Mouse (Mus musculus): ENCODE results near the gene Sorbs1.
"Not testable (repeated sequence)": the region's sequence is repeated elsewhere in the genome, so short reads cannot be mapped to it uniquely, and the experiment has no call there.

Gene Sorbs1

DNA sequence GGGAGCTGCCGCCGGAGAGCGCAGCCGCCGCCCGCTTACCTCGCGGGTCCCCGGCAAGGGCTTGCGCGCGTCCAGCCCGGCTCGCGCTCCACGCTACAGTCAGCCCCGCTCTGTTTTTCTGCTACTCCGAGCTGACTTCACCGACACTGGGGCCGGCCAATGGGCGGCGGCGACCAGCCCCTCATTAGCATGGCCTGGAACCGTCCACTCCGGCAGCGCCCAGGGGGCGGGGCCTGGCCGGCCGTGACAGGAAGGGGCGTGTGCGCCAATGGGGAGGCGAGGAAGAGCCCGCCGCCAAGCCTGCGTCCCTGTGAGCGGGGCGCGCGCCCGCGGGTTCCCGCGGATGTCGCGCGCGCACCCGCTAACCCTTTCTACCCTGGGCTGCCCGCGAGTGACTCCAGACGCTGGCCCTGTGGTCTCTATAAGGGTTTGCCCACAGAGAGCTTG lies at the start of gene Sorbs1:
Gene Sorbs1, minus strand, starts transcription at position 148 of the 447 bp plus-strand sequence.
- DNase-seq: peak; percentile 98

- not testable (repeated sequence) for DNase-seq
Observed at GRCm38 (mm10) chr19:40561521-40561920, 47.9 kb upstream of the Sorbs1 start.

GRCm38 (mm10) chr19:40556029-40556428 lies 42.5 kb upstream of the Sorbs1 start:
- no peak for DNase-seq

DNA sequence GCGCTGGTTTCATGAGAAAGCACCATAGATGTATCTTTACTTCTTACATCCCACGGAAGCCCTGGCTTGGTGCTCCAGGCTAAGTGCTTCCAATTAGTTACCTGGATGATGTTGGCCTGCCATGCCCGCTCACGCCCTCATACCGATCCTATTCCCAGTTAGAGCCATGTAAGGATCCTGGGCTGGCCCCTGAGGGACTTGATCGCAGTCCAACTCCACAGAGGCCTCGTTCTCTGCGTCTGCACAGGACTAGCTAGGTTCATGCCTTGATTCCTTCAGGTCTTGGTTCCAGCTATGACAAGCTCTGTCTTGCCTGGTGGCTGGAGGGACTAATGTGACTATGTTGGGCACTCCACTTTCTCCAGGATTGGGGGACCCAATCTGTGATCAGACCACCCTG lies 41.6 kb upstream of the Sorbs1 start:
- DNase-seq: no peak

DNA sequence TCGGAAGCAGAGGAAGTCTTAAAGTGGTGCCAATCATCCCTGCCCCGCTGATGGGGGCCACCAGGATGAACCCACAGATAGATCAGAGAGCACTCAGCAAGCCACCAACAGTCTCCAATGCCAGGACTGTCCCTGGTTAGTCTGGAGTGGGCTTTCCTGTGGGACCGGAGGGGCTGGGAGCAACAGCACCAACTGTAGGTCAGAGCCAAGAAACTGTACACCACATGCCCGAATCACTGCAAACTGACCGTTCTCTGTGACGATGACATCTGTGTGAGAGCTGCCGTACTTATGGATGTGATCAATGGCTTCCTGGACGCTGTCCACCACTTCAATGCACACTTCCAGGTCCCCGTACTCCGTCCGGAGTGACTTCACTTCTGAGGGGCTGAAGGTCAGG lies 40.8 kb upstream of the Sorbs1 start:
- no peak for DNase-seq

GRCm38 (mm10) chr19:40553849-40554248 lies 40.3 kb upstream of the Sorbs1 start:
- no peak for DNase-seq

DNA sequence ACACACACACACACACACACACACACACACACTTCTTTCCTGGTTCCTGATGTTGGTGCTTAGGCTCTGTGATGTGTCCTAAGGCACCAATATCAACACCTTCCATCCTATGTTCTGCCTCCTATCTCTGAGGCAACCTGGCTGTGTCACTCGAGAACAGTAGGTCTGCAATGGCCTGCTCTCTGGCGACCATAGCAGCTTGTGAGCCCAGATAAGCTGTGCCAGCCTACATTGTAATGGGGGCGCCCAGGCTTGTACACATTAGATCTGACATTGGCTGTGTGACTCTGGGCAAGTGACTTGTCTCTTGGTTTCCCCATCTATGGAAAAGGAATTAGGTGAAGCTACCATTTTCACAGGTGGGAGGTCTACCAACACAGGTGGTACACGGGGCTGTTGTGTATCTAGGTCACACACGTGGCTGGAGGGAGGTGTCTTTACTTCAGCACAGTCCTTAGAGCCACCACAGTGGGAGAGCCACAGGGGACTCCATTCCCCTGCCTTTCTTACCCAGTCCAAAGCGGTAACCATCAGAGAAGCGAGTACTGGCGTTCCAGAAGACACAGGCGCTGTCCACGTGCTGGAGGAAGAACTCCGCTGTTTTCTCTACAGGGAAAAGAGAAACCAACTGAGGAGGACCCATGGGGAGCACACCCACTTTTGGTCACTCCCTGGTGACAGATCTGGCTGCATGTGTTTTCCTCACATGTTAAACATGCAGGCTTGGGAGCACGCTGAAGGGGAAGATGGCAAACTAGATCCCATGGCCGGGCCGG lies 39.6 kb upstream of the Sorbs1 start:
- DNase-seq: no peak

DNA sequence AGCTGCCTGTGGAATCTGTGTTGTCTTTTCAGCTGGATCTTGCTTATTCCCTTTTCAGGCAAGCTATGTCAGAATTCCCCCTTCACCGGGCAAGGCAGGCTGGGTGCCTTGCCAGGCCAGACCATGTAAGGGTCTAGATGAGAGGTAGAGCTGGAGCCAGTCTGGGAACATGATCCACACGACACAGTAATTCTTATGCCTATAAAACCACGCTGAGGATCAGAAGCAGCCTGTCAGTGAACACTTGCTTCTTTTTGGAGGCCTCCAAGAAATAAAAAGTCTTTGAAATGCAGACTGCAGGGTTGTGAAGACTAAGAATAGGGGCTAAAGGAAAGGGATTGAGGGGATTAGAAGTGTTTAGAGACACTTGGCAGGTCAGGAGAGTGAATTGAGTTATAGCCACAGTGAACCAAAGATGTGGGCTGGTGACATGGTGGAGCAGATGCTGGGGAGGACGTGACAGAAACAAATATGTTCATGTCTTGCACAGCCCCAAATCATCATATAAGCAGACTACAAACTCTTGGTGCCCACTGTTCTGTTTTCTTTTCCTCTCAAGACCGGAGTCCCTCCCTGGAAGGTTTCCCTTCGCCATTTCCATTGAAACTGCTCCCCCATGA lies 36.0 kb upstream of the Sorbs1 start:
- DNase-seq: no peak

GRCm38 (mm10) chr19:40548796-40549515 lies 35.4 kb upstream of the Sorbs1 start:
- no peak for DNase-seq

DNA sequence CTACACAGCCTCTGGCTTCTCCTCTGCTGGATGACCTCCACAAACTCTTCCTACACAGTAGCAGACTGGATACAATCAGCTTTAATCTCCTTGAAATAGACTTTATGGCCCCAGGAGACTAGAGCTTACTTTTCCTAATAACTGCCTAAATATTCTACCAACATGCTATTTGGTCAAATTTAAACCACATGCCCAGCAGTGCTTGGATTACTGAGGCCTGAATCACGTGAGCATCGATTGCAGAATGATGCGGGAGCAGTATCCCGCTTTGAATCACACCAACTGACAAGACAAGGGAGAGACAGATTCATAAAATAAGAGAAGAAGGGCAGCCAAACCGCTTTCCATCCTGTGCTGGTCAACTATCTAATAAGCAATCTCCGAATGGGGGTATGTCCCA lies 34.8 kb upstream of the Sorbs1 start:
- no peak for DNase-seq

GRCm38 (mm10) chr19:40544856-40545255 lies 31.3 kb upstream of the Sorbs1 start:
- DNase-seq: peak; percentile 59 to 76

- no peak for DNase-seq
Observed at GRCm38 (mm10) chr19:40542776-40543175, 29.2 kb upstream of the Sorbs1 start.

DNA sequence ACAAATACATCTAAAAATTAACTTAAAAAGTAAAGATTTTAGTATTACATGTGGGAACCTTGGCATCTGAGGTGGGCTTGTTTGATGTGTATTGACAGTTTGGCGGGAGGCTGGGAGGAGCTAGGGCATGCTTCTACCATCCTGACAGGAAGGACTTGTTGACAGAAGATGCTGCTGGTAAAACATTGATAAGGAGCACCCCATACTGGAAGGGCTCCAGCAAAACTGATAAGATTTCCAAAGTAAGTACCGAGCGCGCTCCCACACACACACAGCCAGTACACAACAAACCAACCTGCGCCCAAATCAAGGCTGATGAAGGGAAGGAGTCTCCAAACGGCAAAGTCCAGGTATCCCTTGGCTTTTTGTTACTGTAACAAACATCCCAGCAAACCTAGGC lies 22.9 kb upstream of the Sorbs1 start:
- no peak for DNase-seq

- DNase-seq: peak in 1 of 2 experiments; percentile 35
Observed at GRCm38 (mm10) chr19:40532525-40532924, 18.9 kb upstream of the Sorbs1 start.

DNA sequence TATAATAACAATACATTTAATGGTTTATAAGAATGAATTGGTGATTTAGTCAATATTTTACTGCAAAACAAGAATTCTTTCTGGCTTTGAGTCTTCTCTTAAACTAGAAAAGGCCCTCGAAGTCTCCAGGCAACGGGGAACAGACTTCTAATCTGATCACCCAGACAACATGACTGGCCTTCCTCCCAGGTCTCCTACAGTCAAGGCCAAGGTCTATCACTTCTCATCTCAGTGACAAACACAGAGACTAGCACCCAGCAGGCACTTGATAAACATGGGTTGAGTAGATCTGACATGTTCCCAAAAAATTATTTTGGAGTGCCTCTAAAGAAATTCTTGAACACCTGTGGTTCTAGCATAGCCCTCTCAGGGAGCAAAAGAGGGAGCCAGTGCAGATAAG lies 16.7 kb upstream of the Sorbs1 start:
- DNase-seq: no peak

- no peak for DNase-seq
Observed at GRCm38 (mm10) chr19:40528254-40528653, 14.7 kb upstream of the Sorbs1 start.

DNA sequence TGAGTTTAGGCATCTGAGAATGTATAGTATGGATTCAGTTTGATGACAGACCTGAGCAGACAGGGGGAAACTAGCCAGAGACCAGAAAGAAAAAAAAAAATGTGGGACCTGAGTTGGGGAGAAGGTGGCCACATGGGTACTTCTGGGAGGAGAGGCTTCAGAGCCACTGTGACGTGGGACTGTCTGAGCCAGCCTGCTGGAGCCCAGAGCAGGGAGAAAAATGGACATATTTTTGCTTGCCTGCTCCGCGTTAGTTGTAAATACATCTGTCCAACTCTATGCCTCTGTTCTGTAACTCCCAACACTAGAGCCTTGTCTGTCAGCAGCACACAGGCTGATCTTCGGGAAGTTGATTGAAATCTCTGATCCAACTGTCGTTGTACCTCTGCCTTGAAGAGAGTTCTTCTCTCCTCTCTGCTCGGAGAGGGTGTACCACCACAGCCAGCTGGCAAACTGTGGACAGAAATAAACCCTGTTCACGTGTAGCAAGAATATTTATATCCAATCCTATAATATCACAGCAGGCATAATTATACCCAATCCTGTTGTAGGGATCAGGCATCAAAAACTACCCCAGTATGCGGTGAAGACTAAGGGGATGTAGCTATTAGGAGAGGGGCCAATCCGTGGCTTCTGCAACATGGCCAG lies 12.9 kb upstream of the Sorbs1 start:
- no peak for DNase-seq

DNA sequence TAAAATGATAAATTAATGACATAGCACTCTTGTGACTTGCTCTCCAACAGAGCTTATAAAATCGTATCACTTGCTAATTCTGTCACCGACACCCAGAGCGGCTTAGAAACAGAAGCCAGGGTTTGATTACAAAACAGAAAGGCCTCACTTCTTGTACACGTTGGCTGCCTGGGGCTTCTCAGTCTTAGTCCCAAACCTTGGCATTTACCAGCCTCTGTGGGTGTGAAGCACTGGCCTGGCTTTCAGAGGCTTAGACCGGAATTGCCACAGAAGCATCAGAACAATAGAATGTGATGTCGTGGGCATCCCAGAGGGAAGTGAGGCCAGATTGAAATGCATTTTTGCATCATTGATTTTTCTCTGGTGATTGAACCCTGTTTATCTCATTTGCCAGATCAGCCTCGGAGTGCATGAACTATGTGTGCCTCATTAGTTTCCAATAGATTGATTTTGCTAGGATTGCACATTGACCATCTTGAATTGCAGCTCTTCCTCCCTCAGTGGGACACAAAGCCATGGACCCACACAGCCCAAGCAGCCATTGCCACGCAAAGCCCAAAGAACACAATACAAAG lies 9.9 kb upstream of the Sorbs1 start:
- DNase-seq: no peak

DNA sequence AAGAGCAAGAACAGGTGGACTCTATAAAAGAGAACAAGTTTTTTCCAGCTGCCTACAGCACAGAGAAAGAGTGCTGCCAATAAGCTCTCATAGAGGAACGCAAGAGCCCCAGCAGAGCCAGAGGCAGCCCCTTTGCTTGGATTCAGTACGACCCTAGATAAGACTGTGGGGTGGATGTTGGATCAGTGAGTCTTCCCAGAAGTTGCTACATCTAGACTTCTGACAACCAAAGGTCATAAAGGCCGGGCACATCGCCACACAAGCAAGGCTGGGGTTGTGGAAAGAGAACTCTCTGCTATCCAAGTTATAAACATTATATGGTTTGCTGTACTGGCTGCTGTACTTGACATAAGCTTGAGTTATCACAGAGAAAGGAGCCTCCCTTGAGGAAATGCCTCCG lies 6.8 kb upstream of the Sorbs1 start:
- no peak for DNase-seq

GRCm38 (mm10) chr19:40518706-40519105 lies 5.1 kb upstream of the Sorbs1 start:
- DNase-seq: no peak

DNA sequence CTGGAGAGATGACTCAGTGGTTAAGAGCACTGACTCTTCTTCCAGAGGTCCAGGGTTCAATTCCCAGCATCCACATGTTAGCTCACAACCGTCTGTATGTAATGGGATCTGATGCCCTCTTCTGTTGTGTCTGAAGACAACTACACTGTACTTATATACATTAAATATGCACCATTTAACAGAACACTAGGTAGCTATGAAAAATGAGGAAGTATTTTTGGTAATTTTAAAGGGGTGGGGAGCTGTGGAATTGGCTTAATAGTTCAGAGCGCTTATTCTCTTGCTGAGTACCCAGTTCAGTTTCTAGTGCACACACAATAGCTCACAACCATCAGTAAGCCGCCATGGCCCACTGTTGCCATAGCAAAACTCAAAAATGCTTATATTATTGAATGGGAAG lies 2.0 kb upstream of the Sorbs1 start:
- DNase-seq: no peak

DNA sequence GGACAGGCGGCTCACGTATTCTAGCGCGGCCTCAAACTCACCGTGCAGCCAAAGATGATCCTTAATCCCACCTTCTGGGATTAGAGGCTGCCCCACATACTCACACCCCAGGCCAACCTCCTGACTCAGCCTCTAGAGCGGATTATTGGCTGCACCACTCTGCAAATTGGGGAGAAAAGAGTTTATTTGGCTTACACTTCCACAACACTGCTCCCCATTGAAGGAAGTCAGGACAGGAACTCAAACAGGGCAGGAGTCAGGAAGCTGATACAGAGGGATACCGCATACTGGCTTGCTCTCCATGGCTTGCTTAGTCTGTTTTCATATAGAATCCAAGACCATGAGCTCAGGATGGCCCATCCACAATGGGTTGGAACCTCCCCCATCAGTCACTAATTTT lies 797 bp upstream of the Sorbs1 start:
- DNase-seq: no peak

Data from kidney, postnatal 36 days (tissue).